Mouse (Mus musculus) T-helper 2 cell (primary cell): ENCODE data around the gene Nat8l.

ENCODE experiments used
- in situ Hi-C: fragments of 300-600 bp; cut with MboI, MseI; formaldehyde crosslinking; loops from one replicate; pipeline ENCODE4 v1.15.1; 2025; ENCODE audit warnings: high pct_unique_total_duplicates

The Nat8l gene

GRCm38 (mm10) chr5:34002636-34003035 lies 6.9 kb downstream of the Nat8l start:
- in situ Hi-C loops, result loop anchor here (10.0 kb wide), 2 partner anchors 612 to 1142 kb away; no protein-coding TSS in a partner anchor

- in situ Hi-C loops, result loop anchor here (10.0 kb wide), 2 partner anchors 610 to 1140 kb away; no protein-coding TSS in a partner anchor
Observed at GRCm38 (mm10) chr5:34004618-34005017, 8.8 kb downstream of the Nat8l start.

DNA sequence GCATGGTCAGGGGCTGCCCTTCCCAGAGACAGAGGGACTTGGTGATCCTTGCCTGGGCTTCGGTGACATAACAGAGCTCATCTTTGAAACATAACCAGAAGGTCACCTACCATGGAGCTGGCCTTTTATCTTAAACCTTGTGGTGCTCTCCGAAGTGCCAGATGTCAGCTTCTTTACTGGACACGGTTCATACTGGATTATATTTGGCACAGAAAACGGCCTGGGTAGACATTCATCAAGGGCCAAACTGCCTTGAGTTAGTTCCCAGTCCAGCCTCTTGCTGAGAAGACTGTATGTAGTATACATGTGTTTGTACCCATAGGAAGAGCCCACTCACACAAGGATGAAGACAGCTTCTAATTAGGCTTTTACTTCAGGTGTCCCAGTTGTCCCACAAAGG lies 11.0 kb downstream of the Nat8l start:
- in situ Hi-C loops, result loop anchor here (10.0 kb wide), 2 partner anchors 608 to 1138 kb away; no protein-coding TSS in a partner anchor

DNA sequence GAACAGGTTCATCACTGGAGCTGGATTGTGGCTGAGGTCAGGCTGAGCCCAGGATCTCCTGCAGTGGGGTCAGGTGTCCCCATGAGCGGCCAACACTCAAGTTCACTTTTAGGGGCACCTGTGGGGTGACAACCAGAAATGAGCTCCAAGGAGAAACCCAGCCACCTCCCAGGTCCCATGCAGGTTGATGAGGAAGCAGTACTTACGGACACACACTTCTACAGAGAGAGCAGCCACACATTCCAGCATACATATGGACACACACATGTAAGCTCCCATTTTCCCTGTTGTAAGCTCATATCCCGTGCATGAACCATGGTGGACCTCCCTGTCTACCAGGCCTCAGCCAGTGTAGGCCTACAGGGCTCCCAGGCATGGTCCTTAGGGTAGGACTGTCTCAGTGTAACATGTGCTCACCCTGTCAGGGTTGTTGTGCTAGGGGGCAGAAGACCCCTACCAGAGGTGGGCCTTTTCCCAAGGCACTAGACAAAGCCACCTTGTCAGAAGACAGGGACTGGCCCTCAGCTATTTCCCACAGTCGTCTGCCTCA lies 11.7 kb downstream of the Nat8l start:
- in situ Hi-C loops, result loop anchor here (10.0 kb wide), 2 partner anchors 607 to 1137 kb away; no protein-coding TSS in a partner anchor

GRCm38 (mm10) chr5:34014652-34015051 lies 18.9 kb downstream of the Nat8l start:
- in situ Hi-C loops, result no loop called here

DNA sequence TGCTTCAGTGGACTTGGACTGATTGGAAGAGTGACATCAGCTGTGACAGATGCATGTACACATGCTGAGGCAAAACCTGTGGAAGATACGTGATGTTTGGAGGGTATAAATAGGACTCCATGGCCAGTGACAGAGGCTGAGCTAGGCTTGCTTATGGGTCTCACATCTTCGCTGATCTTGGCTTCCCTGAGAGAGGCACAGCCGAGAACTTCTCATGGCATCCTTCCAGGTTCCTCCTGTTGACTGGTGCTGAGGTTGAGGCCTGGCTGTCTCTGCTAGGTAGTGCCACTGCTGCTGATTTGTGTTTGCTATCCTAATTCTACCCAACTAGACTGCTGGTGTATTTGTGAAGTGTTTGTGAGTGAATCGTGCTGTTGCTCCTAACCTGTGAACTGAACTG lies 23.2 kb downstream of the Nat8l start:
- in situ Hi-C loops, result no loop called here

DNA sequence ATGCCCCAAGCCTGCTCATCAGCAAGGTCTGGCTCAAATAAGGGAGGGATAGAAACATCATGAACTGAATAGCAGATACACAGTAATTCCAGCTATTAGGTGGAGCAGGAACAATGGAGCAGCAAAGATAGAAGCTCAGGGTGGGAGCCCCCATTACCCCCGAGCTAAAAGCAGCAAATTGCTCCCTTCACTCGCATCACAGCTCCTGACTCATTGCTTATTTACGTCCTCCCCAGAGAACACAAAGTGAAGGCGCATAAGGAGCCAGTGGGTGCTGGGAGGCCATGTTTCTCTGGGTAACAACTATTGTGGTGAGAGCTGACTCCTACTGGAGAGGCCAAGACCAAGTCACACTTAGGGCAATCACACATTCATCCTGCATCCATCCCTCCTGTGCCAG lies 34.3 kb downstream of the Nat8l start:
- in situ Hi-C loops, result loop anchor here (5.0 kb wide), 1 partner anchor 178 kb away; no protein-coding TSS in a partner anchor

GRCm38 (mm10) chr5:34031022-34031421 lies 35.2 kb downstream of the Nat8l start:
- in situ Hi-C loops, result loop anchor here (5.0 kb wide), 1 partner anchor 179 kb away; no protein-coding TSS in a partner anchor

DNA sequence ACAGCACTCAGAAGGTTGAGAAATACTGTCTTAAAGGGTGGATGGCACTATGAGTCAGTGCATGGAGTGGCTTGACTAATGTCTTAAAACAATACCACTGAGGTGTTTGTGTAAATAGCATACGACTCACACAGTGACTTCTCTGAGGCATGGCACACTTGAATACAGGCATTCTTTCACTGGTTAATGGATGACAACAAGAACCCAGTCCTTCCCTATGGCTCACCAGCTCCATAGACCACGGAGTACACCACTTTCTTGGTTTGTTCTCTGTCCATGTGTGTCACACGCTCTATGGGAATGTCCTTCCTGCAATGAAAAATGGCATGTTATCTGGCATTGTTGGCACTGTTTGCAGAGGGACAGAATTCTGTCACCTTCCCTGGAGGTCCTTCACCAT lies 36.7 kb downstream of the Nat8l start:
- in situ Hi-C loops, result loop anchor here (5.0 kb wide), 1 partner anchor 180 kb away; no protein-coding TSS in a partner anchor
